Mouse (Mus musculus): ENCODE data around the gene Asrgl1. TPM values are rescaled to one million over a fixed set of nuclear protein-coding genes. Genes with fewer than 3 reads are reported as not detected.
A peak's percentile ranks its signal among the peaks of the same experiment; 100 is the strongest.

Asrgl1 gene
- total RNA-seq, 1 experiment from 2014 or later = 6.9 TPM

GRCm38 (mm10) chr19:9076035-9076434, 59.4 kb downstream of the Asrgl1 start:
- no peak for ATAC-seq (ENCODE audit: extremely low read depth, insufficient number of reproducible peaks, low FRiP score, poor library complexity, severe bottlenecking)

DNA sequence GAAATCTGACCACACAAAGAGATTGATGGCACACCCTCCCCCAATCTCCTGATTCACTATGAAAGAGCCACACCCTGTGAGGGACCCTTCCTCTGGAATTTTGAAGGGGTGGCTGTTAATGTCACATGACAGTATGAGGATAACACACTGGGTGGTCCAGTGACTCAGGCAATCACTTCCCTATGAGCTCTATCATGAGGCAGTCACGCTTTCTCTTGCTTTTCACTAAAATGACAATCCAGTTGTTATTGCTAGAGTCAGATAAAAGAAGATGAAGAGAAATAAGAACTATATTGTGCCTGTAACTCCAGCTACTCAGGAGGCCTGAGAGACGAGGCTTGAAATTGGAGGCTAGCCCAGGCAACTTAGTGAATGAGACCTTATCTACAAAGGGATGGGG, 59.9 kb downstream of the Asrgl1 start:
- ATAC-seq (ENCODE audit: extremely low read depth, insufficient number of reproducible peaks, low FRiP score, poor library complexity, severe bottlenecking) = no peak

GRCm38 (mm10) chr19:9074424-9074823, 61.0 kb downstream of the Asrgl1 start:
- ATAC-seq (ENCODE audit: extremely low read depth, insufficient number of reproducible peaks, low FRiP score, poor library complexity, severe bottlenecking) = no peak

DNA sequence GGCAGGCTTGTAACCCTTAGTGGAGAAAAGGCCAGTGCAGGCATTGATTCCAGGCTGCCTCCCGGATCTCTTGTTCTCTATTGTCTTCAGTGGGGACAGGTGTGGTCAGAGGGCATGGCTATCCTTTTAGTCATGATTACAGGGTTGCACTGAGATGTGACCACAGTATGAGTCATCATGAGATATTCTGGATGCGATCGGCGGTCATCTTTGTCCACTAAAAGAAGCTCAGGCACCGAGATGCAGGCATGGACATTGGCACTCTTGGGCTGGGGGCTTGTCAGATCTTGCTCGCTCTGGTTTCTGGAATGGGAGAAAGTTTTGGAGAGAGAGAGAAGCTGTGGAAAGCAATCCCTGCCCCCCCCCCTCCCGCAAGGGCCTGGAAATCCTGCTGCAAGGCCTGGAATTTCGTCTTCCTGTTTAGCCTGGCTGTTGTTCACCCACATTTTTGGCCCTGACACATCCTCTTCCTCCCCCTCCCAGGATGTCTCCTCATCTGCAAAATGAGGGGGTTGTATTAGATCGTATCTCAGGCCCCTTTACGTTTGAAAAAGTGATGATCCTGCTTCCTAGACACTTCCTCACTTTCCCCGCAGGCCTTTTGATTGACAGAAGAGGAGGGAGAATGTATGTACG, 61.5 kb downstream of the Asrgl1 start:
- no peak for ATAC-seq (ENCODE audit: extremely low read depth, insufficient number of reproducible peaks, low FRiP score, poor library complexity, severe bottlenecking)

DNA sequence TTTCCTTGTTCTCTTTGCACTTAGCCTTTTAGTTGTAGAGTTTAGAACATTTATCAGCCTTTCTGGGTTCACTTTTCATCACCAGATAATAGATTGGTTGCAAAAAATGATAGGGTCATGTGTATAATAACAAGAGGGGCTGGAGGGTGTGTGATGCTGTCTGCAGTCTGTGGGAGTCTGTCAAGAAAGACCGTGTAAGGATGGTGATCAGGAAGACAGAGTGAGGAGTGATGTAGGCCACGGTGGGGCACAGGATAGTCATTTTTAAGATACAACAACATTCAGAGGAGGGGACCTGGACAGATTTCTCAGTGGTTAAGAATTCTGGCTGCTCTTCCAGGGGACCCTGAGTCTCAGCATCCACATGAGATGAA, 63.3 kb downstream of the Asrgl1 start:
- no peak for ATAC-seq (ENCODE audit: extremely low read depth, insufficient number of reproducible peaks, low FRiP score, poor library complexity, severe bottlenecking)

- ATAC-seq (ENCODE audit: extremely low read depth, insufficient number of reproducible peaks, low FRiP score, poor library complexity, severe bottlenecking) = peak; percentile 23; the same call in 1 of the 2 replicates
Measured at GRCm38 (mm10) chr19:9071456-9072156, 63.8 kb downstream of the Asrgl1 start.

- ATAC-seq (ENCODE audit: extremely low read depth, insufficient number of reproducible peaks, low FRiP score, poor library complexity, severe bottlenecking) = no peak
Measured at GRCm38 (mm10) chr19:9070316-9070715, 65.1 kb downstream of the Asrgl1 start.

GRCm38 (mm10) chr19:9069687-9070307, 65.6 kb downstream of the Asrgl1 start:
- ATAC-seq (ENCODE audit: extremely low read depth, insufficient number of reproducible peaks, low FRiP score, poor library complexity, severe bottlenecking) = no peak

GRCm38 (mm10) chr19:9067292-9067691, 68.1 kb downstream of the Asrgl1 start:
- ATAC-seq (ENCODE audit: extremely low read depth, insufficient number of reproducible peaks, low FRiP score, poor library complexity, severe bottlenecking) = peak; percentile 57

DNA sequence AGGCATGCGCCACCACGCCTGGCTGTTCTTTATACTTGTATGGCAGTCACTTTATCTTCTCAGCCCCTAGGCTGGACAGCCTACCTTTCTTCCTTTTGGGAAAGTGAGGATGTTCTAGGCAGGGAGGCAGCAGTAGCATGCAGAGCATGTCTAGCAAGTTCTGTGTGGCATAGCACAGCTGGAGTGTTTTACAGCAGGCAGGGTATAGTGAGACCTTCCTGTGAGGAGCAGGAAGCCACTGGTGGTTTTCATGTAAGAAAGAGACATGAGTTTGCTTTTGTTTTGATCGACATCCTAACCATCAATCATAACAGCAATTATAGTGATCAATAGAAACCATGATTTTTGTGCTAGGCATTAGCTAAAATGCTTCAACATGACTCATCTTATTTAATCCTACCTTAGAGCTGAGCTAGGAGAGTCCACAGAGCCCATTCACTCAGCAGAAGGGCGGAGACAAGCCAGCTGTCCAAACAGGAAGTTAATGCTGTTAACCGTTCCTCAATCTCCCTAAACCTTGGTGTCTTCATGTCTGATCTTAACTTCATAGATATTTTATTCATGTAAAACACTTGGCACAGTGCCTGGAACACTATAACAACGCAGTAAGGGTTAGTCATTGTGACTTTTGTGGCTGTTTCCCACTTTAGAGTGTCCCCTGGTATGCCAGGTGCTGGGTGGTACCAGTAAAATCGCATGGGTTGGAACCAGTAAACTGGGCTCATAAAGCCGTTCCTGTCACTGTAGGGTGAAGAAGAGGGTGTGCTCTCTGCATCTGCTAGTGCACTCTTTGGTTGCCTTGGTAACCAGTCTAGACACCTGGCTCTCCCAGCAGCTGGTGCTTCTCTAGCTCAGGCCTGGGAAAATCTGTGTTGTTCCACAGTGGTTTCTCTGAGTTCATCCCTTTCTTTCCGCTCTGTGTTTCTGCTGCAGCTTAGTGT, 69.5 kb downstream of the Asrgl1 start:
- ATAC-seq (ENCODE audit: extremely low read depth, insufficient number of reproducible peaks, low FRiP score, poor library complexity, severe bottlenecking) = peak; percentile 27

GRCm38 (mm10) chr19:9063831-9064230, 71.6 kb downstream of the Asrgl1 start:
- no peak for ATAC-seq (ENCODE audit: extremely low read depth, insufficient number of reproducible peaks, low FRiP score, poor library complexity, severe bottlenecking)

GRCm38 (mm10) chr19:9062822-9063221, 72.6 kb downstream of the Asrgl1 start:
- ATAC-seq (ENCODE audit: extremely low read depth, insufficient number of reproducible peaks, low FRiP score, poor library complexity, severe bottlenecking) = no peak

- ATAC-seq (ENCODE audit: extremely low read depth, insufficient number of reproducible peaks, low FRiP score, poor library complexity, severe bottlenecking) = no peak
Measured at GRCm38 (mm10) chr19:9061221-9061893, 74.1 kb downstream of the Asrgl1 start.

- ATAC-seq (ENCODE audit: extremely low read depth, insufficient number of reproducible peaks, low FRiP score, poor library complexity, severe bottlenecking) = no peak
Measured at GRCm38 (mm10) chr19:9060103-9060502, 75.3 kb downstream of the Asrgl1 start.

Other genes with a start within 250 kb of the Asrgl1 start
- gene 1810009A15Rik, start 246.8 kb downstream of the Asrgl1 start, total RNA-seq (2017) = 57.6 and 75.0 TPM in 2 replicates
- not detected in 2 replicates for gene Gm49416, start 246.7 kb downstream of the Asrgl1 start, total RNA-seq (2017)
- gene Ints5, start 242.6 kb downstream of the Asrgl1 start, total RNA-seq (2017) = 9.0 and 9.2 TPM in 2 replicates
- 62.1 and 69.2 TPM in 2 replicates for gene Ganab, start 237.6 kb downstream of the Asrgl1 start, total RNA-seq (2017)
- 46.6 and 47.5 TPM in 2 replicates for gene B3gat3, start 215.3 kb downstream of the Asrgl1 start, total RNA-seq (2017)
- gene Rom1, start 206.3 kb downstream of the Asrgl1 start, total RNA-seq (2017) = 2.6 and 3.1 TPM in 2 replicates
- 75.3 and 92.8 TPM in 2 replicates for gene Eml3, start 206.1 kb downstream of the Asrgl1 start, total RNA-seq (2017)
- 165 and 169 TPM in 2 replicates for gene Mta2, start 193.8 kb downstream of the Asrgl1 start, total RNA-seq (2017)
- 25.9 and 29.6 TPM in 2 replicates for gene Tut1, start 181.8 kb downstream of the Asrgl1 start, total RNA-seq (2017)
- 345 and 391 TPM in 2 replicates for gene Eef1g, start 168.6 kb downstream of the Asrgl1 start, total RNA-seq (2017)
- 181 and 193 TPM in 2 replicates for gene Ahnak, start 146.4 kb downstream of the Asrgl1 start, total RNA-seq (2017)
- not detected in 2 replicates for gene Scgb1a1, start 47.7 kb downstream of the Asrgl1 start, total RNA-seq (2017)